Mouse (Mus musculus): Measurements from ENCODE around the gene Sigmar1.

DNA sequence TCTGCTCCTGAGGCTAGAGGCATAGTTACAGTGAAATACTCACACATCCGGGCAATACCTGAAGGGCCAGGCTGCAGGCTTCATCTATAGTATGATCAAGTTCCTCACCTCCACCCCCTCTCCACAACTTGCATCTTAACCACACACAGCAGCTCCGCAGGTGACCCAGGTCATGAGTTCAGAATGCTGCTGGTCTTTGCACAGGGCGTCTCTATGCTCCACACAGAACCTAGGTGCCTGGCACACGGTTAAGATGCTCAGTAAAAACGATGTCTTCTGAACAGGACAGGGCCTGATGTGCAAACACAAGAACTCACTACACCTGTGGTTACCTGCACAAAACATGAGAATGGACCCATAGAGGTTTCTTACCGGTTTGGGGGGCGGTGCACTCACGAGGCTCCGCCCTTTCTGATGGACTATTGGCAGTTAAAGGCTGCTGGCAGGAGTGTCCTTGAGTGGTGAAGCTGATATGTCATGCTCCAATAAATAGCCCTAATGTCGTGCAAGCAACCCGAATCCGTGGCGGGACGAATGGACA is 1.1 kb downstream of the Sigmar1 start, which contains the start of gene Galt:
- TF ChIP-seq GABPA (IDR thresholded peaks at IDR 0.05; ENCODE audit: insufficient replicate concordance, low read depth, low read length) = no peak
- no peak for TF ChIP-seq HCFC1 (IDR thresholded peaks at IDR 0.05; ENCODE audit: low read depth, low read length)
- TF ChIP-seq KAT2A (IDR thresholded peaks at IDR 0.05; ENCODE audit: insufficient replicate concordance, low read length) = no peak
- TF ChIP-seq CTCF (conservative IDR thresholded peaks at IDR 0.05 in 1 of 2, IDR thresholded peaks at IDR 0.05 in 1 of 2; ENCODE audit: low read depth in 2 of 2, low read length in 2 of 2) = no peak
- TF ChIP-seq ELF1 (IDR thresholded peaks at IDR 0.05; ENCODE audit: low read depth, low read length) = no peak
- no peak for TF ChIP-seq E2F4 (IDR thresholded peaks at IDR 0.05; ENCODE audit: insufficient replicate concordance, low read depth, low read length)
- TF ChIP-seq JUN (IDR thresholded peaks at IDR 0.05; ENCODE audit: insufficient read depth, low read depth, low read length) = no peak
- TF ChIP-seq ZNF384 (IDR thresholded peaks at IDR 0.05; ENCODE audit: low read depth, low read length) = no peak
- TF ChIP-seq CHD1 (IDR thresholded peaks at IDR 0.05; ENCODE audit: low read depth, low read length) = no peak

Measured in CH12.LX (cell line).